Mouse (Mus musculus): ENCODE measurements around the gene Syn3.

Syn3 gene

GRCm38 (mm10) chr10:86056297-86056903 is 442.3 kb downstream of the Syn3 start:
- DNase-seq (ENCODE audit: low spot score in 2 of 2), result no peak

- DNase-seq (ENCODE audit: low spot score in 2 of 2), result no peak
Observed at GRCm38 (mm10) chr10:86052818-86053522, 445.7 kb downstream of the Syn3 start.

GRCm38 (mm10) chr10:86050522-86050921 is 448.2 kb downstream of the Syn3 start:
- no peak for DNase-seq (ENCODE audit: low spot score in 2 of 2)

- no peak for DNase-seq (ENCODE audit: low spot score in 2 of 2)
Observed at GRCm38 (mm10) chr10:86047786-86048185, 450.9 kb downstream of the Syn3 start.

DNA sequence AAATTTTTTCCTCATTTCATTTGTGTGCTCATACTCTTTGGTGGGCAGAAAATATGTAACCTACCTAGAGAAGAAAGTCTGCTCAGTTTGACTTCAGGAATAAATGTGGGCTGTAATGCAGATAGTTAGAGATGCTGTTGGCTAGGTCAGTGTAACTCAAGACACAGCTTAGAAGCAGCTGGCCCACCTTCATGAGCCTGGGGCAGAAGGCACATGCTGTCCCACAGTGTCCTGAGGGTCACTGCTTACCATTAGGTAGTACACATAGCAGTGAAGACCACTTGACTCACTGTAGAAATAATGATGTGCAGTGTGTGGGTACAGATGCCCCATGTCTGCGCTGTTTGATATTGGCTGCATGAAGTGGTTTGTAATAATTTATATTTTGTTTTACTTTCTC is 452.3 kb downstream of the Syn3 start:
- no peak for DNase-seq (ENCODE audit: low spot score in 2 of 2)

- no peak for DNase-seq (ENCODE audit: low spot score in 2 of 2)
Observed at GRCm38 (mm10) chr10:86044066-86044465, 454.6 kb downstream of the Syn3 start.

- DNase-seq (ENCODE audit: low spot score in 2 of 2), result no peak
Observed at GRCm38 (mm10) chr10:86043651-86044050, 455.0 kb downstream of the Syn3 start.

GRCm38 (mm10) chr10:86034007-86034728 is 464.5 kb downstream of the Syn3 start:
- DNase-seq (ENCODE audit: low spot score in 2 of 2), result no peak

GRCm38 (mm10) chr10:86032517-86032916 is 466.2 kb downstream of the Syn3 start:
- DNase-seq (ENCODE audit: low spot score in 2 of 2), result no peak

- DNase-seq (ENCODE audit: low spot score in 2 of 2), result no peak
Observed at GRCm38 (mm10) chr10:86030743-86031142, 468.0 kb downstream of the Syn3 start.

DNA sequence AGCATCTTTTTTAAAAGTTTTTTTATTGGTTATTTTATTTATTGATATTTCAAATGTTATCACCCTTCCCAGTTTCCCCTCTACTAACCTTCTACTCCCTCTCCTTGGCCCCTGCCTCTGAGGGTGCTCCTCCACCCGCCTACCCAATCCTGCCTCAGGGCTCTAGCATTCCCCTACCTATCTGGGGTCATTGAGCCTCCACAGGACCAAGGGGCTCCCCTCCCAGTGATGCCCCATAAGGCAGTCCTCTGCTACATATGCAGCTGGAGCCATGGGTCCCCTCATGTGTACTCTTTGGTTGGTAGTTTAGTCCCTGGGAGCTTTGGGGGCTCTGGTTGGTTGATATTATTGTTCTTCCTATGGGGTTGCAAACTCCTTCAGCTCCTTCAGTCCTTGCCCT is 471.9 kb downstream of the Syn3 start:
- DNase-seq (ENCODE audit: low spot score in 2 of 2), result peak; percentile 19 to 64

DNA sequence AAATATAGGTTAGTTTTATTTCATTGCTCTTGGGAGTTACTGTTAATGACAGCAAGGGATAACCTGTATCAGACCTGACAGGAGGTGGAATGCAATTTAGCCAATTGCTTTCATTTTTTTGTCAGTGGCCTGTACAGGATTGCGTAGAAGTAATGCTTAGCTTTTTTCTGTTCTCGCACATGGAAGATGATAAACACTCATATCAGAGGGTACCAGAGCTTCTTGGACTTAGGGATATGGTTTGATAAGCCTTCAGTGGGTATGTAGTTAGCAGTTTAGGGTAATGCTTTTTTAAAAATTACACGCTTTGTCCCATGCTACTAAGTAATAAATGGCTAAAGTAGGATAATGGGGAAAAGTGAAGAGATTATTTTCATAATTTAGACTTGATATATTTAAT is 472.3 kb downstream of the Syn3 start:
- peak in 1 of 2 experiments; percentile 18 for DNase-seq (ENCODE audit: low spot score in 2 of 2)

- no peak for DNase-seq (ENCODE audit: low spot score in 2 of 2)
Observed at GRCm38 (mm10) chr10:86025906-86026305, 472.8 kb downstream of the Syn3 start.

- DNase-seq (ENCODE audit: low spot score in 2 of 2), result no peak
Observed at GRCm38 (mm10) chr10:86023149-86023548, 475.5 kb downstream of the Syn3 start.

GRCm38 (mm10) chr10:86022474-86022816 is 476.3 kb downstream of the Syn3 start:
- DNase-seq (ENCODE audit: low spot score in 2 of 2), result no peak

DNA sequence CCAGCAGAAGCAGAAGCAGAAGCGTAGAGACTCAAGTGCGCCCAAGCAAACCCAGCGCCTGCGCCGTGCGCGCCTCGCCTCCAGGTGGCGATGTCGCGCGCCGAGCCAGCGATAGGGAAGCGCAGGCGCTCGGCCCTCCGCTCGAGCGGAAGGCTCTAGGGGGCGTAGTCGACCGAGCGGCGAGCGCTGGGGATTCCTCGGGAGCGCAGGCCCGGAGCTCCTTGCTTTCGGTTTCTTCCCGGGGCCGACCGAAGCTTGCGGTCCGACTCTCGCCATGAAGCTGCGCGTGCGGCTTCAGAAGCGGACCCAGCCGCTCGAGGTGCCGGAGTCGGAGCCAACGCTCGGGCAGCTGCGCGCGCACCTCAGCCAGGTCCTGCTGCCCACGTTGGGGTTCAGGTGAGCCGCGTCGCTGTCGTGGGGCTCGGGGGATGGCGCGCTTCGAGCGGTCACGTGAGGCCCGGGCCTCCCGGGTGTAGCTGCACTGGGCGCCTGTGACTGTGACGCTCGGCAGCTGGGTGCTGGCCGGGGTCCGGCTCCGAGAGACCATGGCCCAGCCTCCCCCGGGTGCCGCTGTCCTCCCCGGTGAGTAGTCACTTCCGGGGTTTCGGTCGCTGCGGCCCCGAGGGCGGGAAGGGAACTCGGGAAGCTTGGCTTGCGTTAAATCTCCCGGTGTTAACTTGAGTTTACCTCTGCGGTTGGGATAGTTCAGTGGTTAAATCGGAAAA is 476.8 kb downstream of the Syn3 start, which contains the start of gene Fbxo7:
Fbxo7 (plus strand) TSS at position 224 of the 725 bp plus-strand sequence.
- peak; percentile 90 to 95 for DNase-seq (ENCODE audit: low spot score in 2 of 2)

- no peak for DNase-seq (ENCODE audit: low spot score in 2 of 2)
Observed at GRCm38 (mm10) chr10:86021408-86021748, 477.3 kb downstream of the Syn3 start.

GRCm38 (mm10) chr10:86018813-86019212 is 479.9 kb downstream of the Syn3 start:
- no peak for DNase-seq (ENCODE audit: low spot score in 2 of 2)

DNA sequence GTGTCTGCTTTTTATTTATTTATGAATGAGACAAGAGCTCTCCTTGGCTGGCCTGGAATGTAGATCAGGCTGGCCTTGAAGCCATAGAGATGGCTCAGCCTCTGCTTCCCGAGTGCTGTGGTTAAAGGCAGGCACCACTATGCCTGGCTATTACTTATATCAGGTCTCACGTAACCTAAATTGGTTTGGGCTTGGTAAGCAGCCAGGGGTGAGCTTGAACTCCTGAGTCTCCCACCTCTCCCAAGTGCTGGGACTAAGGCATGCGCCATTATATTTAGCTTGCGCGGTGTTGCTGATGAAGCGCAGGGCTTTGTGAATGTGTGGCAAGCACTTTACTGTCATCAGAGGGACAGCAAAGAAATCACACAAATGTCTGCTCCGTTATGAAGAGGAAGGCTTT is 480.9 kb downstream of the Syn3 start:
- no peak for DNase-seq (ENCODE audit: low spot score in 2 of 2)

GRCm38 (mm10) chr10:86011781-86012180 is 486.9 kb downstream of the Syn3 start, which contains the start of gene Bpifc:
Gene Bpifc (minus strand): TSS chr10:86011895.
- DNase-seq (ENCODE audit: low spot score in 2 of 2), result no peak

DNA sequence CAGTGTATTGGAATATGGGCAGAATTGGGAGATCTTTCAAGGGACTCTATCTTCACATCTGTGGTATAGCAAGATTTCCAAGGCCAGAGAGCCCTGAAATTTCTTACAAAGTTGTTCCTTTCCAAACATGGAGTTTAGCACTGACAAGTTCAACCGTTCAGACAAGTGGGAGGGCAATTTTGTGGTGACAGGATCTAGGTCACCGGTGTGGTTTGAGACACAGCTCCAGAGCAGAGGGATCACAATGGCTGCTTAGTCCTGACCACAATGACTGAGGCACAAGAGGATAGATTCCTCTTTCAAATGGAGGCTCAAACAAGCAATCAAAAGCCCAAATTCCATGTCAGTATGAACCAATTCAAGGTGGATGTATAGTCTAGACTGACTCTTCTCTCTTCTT is 487.5 kb downstream of the Syn3 start:
- DNase-seq (ENCODE audit: low spot score in 2 of 2), result no peak

DNA sequence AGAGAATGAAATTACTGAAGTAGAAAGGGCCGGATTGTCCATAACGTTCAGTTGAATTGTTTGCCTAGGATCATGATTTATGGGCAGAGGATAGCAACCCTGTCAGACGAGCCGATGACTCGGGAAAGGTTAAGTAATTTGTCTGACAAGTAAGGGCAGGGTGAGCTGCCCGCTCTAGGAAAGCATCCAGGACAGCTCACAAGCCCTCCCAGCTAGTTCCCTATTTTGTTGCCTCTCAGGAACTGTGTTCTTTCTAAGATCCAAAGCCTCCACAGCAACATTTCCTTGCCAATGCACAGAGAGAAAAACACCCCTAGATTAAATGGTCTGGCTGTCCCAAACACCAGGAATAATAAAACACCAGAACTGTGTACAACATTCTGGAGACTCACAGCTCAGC is 488.1 kb downstream of the Syn3 start:
- DNase-seq (ENCODE audit: low spot score in 2 of 2), result no peak
